Mouse (Mus musculus) adrenal gland, adult 18-20 months (tissue): ENCODE results near the gene Slco3a1. TPM values are rescaled to one million over a fixed set of nuclear protein-coding genes. Genes with fewer than 3 reads are reported as not detected.
"Not testable (repeated sequence)": the region's sequence is repeated elsewhere in the genome, so short reads cannot be mapped to it uniquely, and the experiment has no call there.

Experiments used
- DNase-seq, 2 experiments: peaks; one replicate each; pipeline ENCODE4 v3.0.0; 2021 to 2022; ENCODE audit warnings: low spot score in 2 of 2
- total RNA-seq, 2 experiments: library from RNA; stranded (reverse); gene quantifications; 1 replicate in 1 of 2; 2 replicates in 1 of 2; pipeline ENCODE4 v1.2.3; 2021

Gene Slco3a1
- total RNA-seq, 2 experiments from 2014 or later: 26.8 to 36.1 TPM

DNA sequence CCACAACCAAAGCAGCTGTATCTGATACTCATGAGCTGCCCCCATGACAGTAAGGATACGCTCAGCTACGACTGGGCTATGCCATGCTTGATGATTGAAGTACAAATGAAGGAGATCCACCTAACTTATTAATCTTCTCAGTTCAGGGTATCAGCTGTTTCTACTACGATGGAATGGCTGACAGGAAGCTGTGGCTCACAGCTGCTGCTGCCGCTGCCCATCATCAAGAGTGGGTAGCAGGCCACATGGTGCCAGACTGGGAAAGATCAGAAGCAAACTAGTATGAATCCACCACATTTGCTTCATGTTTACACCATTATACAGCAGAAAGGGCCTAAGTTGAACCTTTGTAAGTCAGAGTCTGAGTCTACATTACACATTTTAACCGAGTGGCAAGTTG, 109.4 kb downstream of the Slco3a1 start:
- DNase-seq: no peak

DNA sequence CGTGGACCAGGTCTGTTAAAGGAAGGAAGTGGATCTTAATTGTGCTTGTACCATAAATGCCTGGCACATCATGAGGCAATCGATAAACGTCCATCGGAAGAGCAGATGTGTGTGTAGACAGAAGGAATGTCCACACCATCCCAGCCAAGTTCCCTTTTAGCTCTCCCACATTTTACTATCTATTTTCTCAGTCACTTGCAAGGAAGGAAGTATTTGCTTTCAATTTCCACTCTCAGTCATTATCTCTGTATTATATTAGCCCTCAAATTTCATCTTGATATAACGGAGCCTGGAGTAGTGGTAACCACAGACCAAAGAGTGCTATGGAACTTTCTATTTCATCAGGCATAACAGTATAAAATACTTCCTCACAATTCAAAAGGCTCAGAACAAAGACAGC, 112.2 kb downstream of the Slco3a1 start:
- DNase-seq: no peak

DNA sequence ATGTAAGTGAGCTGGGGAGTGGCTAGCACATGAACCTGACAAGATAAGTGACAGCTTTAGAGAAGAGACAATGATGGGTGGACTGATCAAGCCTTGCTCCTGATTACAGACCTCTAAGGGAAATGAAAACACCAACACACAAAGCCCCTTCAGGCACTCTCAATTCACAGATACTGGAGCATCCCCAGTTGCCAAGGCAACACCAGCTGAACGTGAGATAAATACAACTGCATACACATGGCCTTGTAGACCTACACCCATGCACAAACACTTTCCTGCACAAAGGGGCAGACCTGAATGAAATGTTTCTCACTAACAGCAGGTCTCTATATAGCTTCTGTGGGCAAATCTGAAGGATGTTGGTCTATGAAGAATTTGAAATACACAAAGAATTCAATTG, 117.0 kb downstream of the Slco3a1 start:
- DNase-seq: no peak

DNA sequence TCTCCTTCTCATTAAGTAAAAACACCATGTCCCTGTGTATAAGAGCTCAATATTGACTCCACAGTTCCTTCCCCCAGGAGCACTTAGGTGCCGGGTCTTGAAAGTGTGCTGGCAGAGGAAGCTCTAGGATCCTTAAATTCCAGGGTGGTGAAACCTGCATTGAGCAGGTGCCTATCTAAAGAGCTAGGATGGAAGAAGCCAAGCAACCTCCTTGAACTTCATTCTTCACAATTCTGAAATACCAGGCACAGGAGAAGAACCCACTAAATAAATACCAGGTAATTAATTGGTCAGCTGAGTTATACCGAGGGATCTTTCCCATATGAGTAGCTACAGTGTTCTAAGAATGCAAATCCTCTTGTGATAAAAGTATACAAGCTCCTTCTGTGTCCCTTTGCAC, 117.9 kb downstream of the Slco3a1 start:
- DNase-seq: no peak

DNA sequence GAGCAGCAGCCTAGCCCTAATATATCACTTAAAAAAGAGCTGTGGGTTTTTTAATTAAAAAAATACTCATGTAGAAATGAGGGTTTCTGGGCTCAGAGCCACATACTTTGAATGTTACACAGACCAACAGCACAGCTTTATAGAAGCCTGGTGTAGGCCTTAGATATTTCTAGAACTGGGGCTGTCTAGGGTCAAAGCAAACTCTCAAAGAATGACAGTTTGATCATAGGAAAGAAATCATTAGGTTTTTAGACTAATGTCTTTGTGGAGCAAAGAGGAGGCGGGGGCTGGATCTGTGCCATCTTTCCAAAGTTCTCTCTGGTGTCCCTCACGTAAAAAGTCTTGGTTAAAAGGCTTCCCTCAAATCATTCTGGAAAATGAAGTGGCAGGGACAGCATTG, 121.6 kb downstream of the Slco3a1 start:
- DNase-seq: no peak

DNA sequence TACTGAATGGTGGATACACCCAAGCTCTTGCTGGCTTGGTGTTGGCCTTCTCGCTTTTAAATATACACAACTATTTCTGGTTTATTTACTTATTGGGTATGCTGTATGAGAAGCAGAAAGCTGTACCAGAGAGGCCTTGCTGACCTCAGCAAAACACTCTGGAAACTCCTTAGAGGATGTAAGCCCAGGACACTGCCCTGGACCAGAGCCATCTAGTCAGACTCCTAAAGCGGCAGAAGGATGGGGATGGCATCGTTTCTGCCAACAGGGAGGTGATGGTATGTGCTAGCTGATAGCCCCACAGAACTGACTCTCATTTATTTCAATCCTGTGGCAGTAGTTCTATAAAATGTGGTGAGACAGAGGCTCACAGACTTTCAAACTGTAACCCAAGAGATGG, 125.3 kb downstream of the Slco3a1 start:
- no peak for DNase-seq

DNA sequence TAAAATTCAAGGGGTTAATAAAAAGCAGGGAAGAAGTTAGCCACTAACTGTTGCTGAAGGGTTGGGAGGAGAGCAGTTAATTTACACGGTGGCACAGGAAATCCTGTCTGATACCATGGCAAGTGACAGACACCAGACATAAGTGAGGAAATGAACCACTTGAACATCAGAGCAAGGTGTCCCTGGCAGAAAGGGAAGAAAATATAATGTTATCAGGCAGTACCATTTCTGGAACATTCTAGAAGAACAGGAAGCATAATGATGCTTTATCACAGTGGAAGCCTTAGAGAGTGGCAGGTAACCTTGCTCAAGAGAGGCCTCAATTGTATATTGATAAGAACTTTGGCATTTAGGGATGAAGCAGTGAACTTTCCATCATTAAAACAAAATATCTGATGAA, 127.4 kb downstream of the Slco3a1 start:
- DNase-seq: no peak

DNA sequence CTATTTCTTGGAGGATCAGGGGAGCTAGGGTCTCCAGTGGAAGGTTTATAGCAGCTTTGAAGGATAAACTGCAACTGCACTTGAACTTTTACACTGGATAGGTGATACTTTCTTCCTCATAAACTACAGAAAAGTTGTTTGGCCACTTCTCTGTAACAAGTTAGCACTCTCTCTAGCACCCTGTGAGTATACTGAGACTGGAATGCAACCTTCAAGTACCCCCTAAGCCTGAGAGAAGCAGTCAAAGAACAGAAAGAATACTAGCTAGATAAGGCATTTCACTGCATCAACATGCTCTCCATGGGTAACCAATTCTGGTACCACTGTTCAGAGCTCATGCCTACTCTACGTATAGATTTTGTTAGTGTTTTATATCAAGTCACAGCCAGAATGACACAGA, 128.6 kb downstream of the Slco3a1 start:
- DNase-seq: no peak

DNA sequence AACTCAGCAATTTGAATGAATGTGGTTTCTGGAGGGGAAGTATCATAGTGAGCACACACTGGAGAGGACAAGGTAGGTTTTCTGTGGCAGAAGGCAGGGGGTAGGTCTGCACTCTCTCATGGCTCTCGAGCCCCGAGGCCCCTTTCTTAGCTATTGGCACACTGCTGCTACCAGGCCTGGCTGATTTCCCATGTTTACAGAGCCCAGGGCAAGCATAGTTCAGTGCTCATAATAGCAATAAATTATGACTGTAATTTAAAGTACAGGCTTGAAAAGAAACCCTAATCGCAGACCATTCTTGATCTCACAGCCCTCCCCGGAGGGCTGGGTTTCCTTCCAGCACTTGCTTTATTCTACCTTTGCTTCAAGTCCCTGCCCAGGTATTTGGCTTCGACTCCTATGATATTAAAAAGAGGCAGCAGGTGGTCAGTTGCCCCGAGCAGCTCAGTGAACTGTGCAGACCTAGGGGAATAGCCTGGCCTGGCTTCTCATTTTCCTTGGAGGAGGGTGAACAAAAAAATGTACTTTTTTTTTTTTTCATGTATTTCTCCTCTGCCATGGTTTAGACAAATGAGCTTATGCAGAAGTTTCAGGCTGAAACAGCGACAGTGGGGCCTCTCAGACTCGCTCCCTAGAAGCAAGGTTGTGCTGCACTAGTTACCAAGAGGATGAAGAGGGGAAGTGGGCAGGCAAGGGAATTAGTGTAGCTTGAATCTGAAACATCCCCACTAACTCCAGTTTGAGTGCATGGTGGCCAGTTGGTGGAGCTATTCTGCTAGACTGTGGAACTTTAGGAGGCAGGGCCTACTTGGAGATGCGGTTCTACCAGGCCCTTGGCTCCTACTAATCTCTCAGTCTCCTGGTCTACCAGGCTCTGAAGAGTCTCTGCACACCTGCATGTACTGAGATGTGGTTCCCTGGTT, 130.4 kb downstream of the Slco3a1 start:
- DNase-seq: no peak

DNA sequence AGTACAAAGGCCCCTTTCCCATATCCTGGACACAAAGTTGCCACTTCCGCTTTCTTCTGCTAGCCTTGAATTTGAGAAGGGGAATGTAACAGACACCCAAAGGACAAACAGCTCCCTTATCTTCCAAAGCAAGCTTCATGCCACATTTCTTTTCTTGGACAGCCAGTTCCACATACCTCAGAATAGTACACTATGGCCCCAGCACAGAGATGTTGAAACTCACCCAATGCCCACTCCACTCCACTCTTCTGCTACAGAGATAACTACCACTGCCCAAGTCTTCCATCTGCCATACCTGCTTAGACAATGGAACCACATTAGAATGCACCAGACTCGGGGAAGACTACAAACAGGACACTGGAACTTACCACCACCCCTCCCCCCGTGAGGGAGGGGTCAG, 131.3 kb downstream of the Slco3a1 start:
- DNase-seq: no peak

DNA sequence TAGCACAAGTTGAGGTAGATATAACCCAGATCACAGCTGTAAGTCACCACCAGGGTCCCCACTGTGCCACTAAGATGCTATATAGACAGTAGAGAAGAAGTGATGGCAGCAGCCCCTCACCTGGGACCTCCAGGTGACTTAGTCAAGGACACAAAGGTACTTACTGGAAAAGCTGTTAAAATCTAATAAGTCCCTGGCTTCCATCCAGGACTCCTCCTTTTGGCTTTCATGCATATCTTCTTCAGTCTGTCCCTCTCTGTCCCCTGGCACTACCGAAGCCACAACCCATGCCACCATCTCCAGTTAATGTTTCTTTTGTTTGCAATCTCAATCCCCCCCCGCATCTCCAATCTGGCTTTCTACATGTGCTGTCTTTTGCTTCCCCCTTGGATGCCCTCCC, 131.8 kb downstream of the Slco3a1 start:
- DNase-seq: no peak

DNA sequence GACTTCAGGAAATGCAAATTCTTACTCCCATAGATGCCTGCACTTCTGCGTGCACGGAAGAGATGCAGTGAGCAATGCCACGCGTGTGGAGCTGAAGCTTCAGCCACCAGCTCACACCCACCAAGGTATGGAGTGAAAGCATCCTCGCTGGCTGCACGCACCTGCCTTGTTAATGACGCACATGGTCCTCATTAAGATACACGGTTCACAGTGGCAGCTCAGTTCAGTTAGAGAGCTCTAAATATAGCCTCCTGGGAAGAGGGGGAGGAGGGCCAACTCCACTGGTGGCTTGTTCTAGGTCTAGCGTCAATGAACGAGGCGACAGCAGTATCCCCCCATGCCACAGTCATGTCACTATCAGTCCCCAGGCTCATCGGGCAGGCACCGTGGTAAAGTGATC, 132.6 kb downstream of the Slco3a1 start:
- DNase-seq: no peak

DNA sequence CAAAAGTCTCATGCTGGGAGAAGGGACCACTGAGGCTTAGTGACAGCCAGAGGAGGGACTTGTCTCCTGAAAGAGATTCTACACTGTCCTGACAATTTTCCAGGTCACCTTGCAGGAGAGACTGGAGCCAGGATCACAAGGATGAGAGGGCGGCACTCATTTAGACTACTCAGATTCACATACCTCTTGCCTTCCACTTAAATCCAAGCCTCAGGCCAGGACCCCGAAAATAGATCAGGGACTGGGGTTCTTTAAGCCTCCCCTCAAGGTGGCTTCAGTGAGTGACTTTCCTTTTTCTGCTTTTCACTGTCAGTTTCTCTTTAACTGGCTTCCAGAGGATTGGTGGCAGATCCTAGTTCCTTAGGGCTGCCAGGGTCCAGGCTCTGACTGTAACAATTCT, 133.0 kb downstream of the Slco3a1 start:
- no peak for DNase-seq

DNA sequence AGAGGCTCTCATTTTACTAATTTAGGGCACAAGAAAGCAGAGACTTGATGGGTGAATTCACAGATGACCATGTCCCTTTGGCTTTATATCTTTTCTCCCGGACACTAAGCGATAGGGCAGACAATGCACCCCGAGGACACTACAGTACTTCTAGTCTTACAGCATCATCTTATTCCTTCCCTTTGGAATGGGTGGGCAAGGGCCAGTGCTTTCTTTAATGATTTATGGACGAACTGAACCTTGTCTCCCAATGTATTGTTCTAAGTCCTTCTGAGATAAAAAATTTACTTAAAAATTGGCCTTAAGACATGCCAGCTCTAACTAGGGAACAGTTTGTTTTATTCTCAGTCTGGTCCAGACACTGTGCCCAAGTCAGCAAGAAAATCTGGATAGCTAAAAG, 134.9 kb downstream of the Slco3a1 start:
- DNase-seq: no peak

DNA sequence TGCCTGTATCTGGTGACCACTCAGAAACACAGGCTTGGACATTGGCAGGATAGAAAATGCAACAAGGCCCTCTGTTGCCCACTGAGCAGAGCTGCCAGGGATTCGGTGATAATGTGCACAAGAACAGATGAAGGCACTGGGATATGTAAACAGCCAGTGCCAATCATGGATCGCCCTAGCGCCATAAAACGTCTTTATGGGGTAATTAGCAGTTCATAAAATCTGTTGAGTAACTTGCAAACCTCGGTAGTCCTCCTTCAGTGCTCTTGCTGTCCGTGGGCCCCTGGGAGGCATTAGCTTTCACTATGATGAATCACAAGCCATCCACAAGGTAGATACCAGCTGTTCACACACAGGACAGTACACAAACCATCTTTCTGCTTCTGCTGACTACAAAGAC, 137.6 kb downstream of the Slco3a1 start:
- DNase-seq: no peak

DNA sequence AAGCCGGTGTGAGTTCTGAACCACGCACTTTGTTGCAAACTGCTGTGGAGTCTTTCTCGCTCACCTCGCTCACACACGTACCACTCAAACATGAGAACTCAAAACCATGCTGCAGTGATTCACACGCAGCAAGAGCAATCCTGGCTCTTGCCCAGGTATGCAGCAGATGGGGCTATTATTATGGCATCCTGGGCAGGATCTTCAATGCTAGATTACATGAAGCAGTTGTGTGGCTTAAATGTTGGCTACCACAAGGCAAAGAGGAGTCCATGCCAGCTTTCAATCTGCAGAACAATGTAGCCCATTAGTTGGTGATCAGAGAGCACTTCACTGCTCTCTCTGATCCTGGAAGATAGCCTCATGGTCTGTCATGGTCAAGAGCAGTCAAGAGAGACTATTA, 139.3 kb downstream of the Slco3a1 start:
- DNase-seq: no peak

DNA sequence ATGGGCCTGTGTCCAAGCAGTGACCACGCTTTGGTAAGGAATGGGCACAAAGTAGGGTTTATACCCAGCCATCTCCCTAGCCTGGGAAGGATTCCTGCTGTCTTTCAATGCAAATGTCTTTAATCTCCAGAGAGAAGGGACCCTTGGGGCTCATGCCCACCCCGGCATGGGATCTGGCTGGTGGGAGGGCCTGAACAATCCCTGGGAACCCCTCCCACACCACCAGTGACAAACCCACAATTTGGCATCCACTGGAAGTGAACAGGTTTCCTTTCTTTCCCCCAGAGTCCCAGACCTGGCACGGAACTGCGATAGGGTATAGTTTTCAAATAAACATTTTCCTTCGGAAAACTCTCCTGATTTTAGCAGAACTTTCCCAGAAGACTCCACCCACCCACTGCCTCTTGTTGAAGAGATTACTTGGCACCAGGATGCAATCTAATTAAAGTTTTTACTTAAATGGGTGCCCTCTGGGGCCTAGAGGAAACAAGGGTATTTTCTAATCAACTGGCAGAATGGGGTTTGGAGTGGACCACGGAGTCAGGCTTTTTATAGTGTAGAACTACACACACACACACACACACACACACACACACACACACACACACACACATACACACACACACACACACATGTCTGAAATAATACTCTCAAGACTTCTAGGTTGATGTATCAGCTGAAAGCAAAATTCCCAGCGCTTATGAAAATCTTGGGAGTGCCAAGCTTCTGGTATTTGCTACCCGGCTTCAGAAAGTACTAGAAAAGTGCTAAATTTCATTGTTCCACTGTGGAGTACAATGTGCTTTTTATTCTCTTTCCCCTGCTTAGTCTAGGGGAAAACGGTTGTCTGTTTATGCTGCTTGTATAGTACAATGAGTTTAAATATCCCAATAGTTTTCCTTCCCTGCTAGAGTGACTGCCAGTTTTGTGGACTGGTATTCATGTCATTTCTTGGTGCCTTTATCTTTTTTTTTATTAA, 140.6 kb downstream of the Slco3a1 start:
- DNase-seq: no peak

DNA sequence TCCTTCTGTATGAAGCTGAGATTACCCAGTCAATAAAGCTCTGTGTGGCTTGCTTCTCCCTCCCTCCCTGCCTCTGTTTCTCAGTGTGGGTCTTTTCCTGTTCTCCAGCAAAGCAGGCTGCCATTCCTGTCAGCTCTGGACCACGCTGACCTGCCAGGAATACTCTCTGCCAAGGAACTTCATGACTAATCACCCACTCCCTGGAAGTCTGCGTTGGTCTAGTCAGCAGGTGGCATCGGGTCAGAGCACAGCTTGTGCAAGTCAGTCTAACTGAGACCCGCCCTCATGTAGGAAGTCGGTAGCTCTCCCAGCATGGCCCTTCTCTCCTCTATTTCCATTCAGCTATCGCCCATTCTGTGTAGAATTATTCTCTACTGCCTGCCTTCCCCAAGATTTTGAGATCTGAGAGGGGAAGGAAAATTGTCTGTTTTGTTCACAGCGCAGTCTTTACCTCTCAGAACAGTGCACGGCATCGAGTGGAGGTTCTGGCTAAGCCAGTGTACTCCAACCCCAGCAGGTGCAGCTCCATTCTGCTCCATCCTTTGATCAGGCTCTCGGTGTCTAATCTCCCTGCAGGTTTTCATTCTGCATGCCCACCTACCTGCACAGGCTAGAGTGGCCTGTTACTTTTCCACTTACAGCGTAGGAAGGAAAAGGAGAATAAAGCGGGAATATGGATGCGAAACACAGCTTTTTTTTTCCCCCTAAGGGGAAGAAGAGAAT, 145.8 kb downstream of the Slco3a1 start:
- DNase-seq: no peak

DNA sequence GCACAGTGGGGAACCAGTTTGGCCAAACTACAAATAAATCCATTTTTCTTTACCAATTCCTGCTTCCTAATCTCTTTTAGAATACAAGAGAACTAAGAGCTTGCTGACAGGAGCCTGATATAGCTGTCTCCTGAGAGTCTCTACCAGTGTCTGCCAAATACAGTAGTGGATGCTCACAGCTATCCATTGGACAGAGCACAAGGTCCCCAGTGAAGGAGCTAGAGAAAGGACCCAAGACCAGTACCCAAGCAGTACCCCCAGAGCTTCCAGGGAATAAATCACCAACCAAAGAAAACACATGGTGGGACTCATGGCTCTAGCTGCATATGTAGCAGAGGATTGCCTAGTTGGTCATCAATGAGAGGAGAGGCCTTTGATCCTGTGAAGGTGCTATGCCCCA, 146.7 kb downstream of the Slco3a1 start:
- not testable (repeated sequence) for DNase-seq

DNA sequence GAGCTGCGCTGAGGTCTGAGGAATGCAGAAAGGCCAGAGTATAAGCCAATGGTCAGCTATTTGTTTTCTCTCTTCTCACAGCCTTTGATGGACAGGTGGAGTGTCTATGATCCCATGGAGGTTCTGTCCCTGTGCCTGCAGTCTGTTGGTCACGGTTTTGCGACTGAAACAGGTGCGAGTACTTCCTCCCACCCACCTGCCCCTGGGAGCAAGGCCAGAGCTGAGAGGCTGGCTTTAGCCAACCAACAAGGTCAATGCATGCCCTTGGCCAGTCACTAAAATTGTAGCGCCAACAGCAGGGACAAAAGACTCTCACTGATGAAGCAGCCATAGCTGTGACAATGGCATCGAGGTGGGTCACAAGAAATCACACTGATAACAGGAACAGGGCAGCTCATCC, 154.9 kb downstream of the Slco3a1 start:
- DNase-seq: no peak

DNA sequence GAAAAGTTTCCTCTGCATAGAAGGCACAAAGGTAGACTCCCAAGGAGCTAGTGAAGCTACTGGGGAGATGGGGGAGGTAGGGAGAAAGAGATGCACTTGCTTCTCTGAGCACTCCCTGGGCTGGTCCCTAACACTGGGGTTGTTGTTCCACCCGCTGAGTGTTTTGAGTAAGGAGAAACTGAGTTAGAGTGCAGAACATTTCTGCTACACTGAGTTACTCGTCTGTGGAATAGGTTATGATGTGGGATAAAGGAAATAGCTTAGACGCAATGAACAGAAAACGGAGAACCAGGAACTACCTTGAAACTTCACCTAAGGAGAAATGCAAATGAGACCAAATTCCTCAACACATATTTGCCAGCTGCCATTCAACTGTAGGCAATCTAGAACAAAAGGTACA, 155.4 kb downstream of the Slco3a1 start:
- DNase-seq: no peak
